Mouse (Mus musculus): Measurements from ENCODE around the gene Grid1.

The Grid1 gene

GRCm38 (mm10) chr14:35115913-35116312 lies 296.0 kb downstream of the Grid1 start:
- DNase-seq (ENCODE audit: low read depth) = no peak

GRCm38 (mm10) chr14:35120089-35120488 lies 300.2 kb downstream of the Grid1 start:
- DNase-seq (ENCODE audit: low read depth) = no peak

- no peak for DNase-seq (ENCODE audit: low read depth)
Measured at GRCm38 (mm10) chr14:35120905-35121304, 301.0 kb downstream of the Grid1 start.

DNA sequence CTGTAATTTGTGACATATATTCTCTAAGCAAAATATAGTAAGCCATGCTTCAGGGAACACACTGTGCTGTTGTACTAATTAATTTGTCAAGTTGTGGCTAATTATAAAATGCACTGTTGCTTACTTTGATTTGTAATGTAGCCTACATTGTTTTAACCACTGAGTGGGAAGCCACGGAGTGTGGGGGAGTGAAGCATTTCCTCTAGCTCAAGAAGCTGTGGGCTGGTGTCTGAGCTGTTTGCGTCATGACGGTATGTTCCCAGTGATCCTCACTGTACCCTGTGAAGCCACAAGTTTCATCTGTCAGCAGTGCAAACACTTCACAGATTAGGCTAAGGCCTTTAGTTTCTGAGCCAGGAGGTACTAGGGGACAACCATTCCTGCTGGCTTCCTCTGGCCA lies 302.2 kb downstream of the Grid1 start:
- no peak for DNase-seq (ENCODE audit: low read depth)

DNA sequence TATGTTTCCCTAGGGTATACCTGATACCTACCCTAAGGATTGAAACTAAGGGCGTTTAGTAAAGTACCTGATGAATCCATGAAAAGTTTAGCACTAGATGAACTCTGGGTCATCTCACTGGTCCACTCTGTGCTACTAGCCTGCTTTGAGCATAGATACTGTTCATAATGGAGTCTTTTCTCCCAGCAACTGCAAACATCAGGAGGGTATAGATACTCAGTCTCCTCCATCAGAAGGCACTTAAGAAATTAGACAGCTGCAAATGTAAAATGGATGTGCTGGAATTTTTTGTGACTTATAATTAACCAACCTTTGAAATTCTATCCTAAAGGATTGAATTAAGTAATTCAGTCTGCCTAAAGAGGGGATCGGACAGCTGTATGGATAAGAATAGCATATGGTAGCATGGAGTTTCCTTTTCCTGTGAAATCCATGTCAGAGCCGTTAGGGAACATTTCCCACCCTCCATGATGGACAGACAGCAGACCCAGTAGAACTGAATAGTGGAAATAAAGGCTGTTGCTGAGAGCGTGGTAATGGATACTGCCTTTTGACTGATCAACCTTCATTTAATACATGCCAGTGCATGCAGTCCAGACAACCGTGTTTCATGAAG lies 303.5 kb downstream of the Grid1 start:
- no peak for DNase-seq (ENCODE audit: low read depth)

DNA sequence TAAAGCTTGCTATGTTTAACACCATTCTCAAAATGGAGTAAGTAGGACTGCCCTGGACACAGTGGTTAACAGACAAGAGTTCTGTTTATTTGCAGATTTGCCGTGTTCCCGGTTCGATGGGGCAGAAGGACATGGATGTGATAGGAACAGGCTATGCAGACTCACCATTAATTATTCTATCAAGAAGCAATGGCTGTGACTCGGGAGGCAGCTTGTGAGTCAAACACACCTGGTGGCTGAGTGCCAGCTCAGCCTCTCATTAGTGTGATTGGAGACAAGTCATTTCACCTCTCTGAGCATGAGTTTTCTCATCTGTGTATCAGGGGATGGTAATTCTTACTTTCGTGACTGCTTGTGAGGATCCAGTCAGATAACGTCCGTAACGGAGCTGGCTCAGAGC lies 307.7 kb downstream of the Grid1 start:
- no peak for DNase-seq (ENCODE audit: low read depth)

DNA sequence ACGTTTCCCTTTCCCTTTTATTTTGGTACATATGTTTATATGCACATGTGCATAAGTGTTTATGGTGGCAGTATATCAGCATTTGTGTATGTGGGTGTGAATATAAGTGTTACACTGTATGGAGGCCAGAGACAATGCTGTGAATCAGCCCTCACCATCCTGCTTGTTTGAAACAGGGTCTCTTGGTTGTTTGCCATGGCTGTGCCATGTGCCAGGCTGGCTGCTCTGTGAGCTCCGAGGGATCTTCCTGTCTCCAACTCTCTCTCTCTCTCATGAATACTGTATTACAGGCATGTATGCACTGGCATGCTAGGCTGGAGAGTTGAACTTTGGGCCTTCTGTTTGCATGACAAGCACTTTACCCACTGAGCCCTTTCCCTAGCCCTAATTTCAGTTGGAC lies 315.1 kb downstream of the Grid1 start:
- no peak for DNase-seq (ENCODE audit: low read depth)

DNA sequence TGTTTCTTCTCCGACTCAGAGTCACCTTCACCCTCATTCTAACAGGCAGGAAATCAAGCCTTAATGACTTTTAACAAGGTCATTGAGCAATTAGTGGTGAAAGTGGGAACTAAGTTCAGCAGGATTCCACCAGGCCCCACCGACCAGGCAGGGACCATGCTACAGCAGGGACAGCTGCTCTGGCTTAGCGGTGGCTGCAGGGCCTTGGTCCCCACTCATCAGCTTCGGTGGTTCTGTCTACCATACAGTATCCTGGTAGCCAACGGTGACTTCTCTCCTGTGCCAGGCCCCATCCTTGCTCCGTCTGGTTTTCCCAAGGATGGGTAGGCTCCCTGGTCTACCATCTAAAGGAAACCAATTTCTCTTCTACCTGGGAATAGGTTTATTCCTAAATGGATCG lies 318.2 kb downstream of the Grid1 start:
- DNase-seq (ENCODE audit: low read depth) = no peak

DNA sequence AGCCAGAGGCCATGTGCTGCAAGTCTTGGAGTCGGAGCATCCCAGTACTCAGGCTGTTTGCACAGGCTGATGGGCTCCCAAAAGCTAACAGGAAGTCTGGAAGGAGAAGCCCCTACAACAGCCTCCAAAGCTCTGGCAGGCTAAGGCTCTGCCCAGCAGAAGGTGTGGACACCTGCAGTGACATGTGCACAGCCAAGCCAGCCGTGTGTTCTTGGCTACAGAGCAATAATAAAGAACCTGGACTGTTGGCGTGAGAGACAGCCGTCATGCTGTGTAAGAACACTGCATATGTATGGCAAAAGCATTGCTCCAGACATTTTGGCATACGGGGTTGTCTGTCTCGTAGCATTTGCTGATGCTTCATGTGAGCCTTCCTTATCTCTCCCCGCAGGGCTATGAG lies 319.9 kb downstream of the Grid1 start:
- no peak for DNase-seq (ENCODE audit: low read depth)

- DNase-seq (ENCODE audit: low read depth) = no peak
Measured at GRCm38 (mm10) chr14:35152450-35152849, 332.5 kb downstream of the Grid1 start.

DNA sequence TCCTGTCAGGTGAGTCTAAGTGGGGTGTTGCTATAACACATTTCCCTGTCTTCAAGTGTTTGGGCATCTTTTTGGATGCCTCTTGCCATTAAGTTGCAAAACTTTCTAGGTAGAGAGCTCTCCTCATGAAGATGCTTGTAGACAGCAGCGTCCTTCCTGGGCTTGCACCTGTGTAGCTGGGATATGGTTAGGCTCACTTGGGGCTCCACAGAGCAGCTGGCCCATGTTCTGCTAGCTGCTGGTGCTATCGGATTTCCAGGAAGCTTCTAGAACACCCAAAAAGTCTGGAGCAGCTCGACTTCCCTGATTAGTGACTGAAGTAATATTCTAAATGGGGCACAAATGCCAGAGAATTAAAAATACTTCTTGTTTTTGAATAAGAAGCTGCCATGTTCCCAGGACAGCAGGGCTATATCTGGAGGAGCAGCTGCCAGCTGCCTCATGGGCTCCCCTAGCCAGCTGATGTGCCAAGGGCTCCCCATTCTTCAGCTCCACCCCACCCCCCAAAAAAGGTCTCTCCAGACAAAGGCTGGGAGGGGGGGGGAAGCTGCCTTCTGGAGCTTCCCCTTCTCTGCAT lies 333.9 kb downstream of the Grid1 start:
- no peak for DNase-seq (ENCODE audit: low read depth)

DNA sequence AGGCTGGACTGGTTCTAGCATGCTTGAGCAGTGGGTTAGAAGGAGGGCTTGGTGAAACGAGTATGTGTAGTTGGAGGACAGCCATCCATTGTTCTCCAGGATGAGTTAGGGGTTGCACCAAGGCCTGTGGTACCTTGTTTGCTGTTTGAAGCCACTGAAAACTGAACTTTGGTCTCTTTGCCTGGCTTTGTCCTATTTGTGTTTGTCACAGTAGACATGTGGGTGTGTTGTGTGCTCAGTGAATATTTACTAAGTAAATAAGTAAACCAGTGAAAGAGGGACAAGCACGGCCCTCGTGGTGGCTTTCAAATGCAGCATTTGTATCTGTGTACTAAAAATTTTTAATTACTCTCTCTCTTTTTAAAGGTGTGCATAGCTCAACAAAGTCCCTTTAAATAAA lies 334.5 kb downstream of the Grid1 start:
- DNase-seq (ENCODE audit: low read depth) = no peak

GRCm38 (mm10) chr14:35157069-35157655 lies 337.3 kb downstream of the Grid1 start:
- peak; percentile 1 for DNase-seq (ENCODE audit: low read depth)

- DNase-seq (ENCODE audit: low read depth) = no peak
Measured at GRCm38 (mm10) chr14:35159296-35159695, 339.4 kb downstream of the Grid1 start.

GRCm38 (mm10) chr14:35167451-35167850 lies 347.5 kb downstream of the Grid1 start:
- no peak for DNase-seq (ENCODE audit: low read depth)

DNA sequence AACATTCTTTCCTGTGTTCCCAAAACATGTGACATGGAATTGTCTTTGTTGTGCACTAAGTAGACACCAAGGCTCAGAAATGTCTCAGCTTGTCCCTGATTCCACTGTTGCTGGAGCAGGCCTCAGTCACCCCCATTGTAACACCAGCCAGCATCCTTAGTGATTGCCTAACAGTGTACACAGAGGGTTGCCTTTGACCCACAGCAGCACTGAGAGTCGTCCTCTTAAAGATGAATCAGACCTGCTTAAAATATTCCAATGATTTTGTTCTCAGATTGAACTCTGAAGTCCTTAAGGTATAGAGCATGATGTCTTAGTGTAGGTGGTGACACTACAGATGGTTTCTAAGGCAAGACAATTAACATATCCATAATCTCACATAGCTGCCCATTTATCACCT lies 354.0 kb downstream of the Grid1 start:
- DNase-seq (ENCODE audit: low read depth) = no peak

- no peak for DNase-seq (ENCODE audit: low read depth)
Measured at GRCm38 (mm10) chr14:35176021-35176420, 356.1 kb downstream of the Grid1 start.

GRCm38 (mm10) chr14:35179076-35179475 lies 359.2 kb downstream of the Grid1 start:
- no peak for DNase-seq (ENCODE audit: low read depth)

- DNase-seq (ENCODE audit: low read depth) = no peak
Measured at GRCm38 (mm10) chr14:35185399-35185798, 365.5 kb downstream of the Grid1 start.

GRCm38 (mm10) chr14:35192256-35192655 lies 372.3 kb downstream of the Grid1 start:
- DNase-seq (ENCODE audit: low read depth) = no peak

DNA sequence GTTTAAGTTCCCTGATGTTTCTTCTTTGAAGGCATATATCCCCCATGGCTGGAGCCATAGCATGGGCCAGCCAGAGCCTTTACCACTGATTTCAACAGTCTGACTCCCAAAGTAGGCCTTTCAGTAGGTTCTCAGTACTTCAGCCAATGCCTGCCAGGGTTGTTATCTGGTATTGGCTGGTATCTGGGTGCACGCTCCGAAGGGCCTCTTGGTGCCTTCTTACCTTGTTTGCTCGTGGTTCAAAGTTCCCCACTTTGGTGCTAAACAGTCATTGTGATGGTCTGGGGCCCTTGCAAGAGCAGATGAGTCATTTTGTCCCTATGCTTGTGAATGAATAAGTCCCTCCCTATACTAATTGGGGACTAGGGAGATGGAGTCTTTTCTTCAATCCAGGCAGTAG lies 377.5 kb downstream of the Grid1 start:
- no peak for DNase-seq (ENCODE audit: low read depth)

DNA sequence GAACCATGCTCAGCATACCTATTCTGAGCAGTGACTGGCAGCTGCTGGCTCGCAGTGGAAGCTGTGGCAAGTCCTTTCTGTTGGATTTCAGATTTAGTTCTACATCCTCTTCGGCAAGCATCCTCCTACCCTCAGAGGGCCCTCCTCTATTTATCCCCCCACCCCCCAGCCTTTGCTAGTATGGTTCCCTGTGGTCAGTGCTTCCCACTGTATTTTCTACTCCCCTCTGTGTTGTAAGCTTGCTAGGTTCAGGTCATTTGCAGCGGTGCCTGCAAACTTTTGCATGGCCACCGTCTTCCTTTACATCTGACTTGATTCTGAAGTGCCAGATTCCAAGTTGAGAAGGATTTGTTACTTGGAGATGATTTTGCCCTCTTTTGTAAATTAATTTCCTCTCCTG lies 378.5 kb downstream of the Grid1 start:
- DNase-seq (ENCODE audit: low read depth) = no peak

GRCm38 (mm10) chr14:35198899-35199298 lies 379.0 kb downstream of the Grid1 start:
- DNase-seq (ENCODE audit: low read depth) = no peak

DNA sequence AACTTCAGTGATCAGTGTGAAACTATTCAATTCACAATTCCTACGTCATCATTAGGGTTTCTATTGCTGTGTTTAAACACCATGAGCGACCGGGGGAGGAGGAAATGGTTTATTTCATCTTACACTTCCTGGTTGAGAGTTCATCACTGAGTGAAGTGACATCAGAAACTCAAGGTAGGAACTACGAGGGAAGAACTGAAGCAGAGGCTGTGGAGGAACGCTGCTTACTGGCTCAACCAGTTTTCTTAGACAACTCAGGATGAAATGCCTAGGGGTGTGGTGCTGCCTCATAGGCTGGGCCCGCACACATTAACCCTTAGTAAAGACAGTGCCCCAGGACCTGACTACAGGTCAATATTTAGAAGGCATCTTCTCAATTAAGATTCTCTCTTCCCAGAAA lies 389.5 kb downstream of the Grid1 start:
- DNase-seq (ENCODE audit: low read depth) = no peak

Data from NIH3T3 (cell line).